7 mouse cellular contexts compared by ENCODE assay signal in genomic region chr7:90456149-90456844, GRCm38 (mm10). TPM values are rescaled to one million over a fixed set of nuclear protein-coding genes. Genes with fewer than 3 reads are reported as not detected.
DNase-seq lines count a peak whose midpoint lies in the region; ATAC-seq and TF ChIP-seq lines count a peak whose summit lies in the region.

No protein-coding gene starts in this region.

- peaks cover 1% of the 10 kb centered on the region; the same call in 1 of the 2 replicates for H3K36me3 ChIP-seq in spleen, adult 2 months (ENCODE audit: control insufficient read depth, insufficient read depth, low read length)
- H3K36me3 ChIP-seq in forebrain, embryonic 12.5 days (replicated peaks): peaks cover 26% of the 10 kb centered on the region
- H3K36me3 ChIP-seq in liver, embryonic 12.5 days: peaks cover 30% of the 10 kb centered on the region

- no peak for TF ChIP-seq POLR2A in spleen, adult 2 months (IDR thresholded peaks at IDR 0.05; ENCODE audit: low read depth, low read length)

- no peak for ATAC-seq in forebrain, embryonic 12.5 days (ENCODE audit: low FRiP score)
- no peak for ATAC-seq in liver, embryonic 12.5 days

- no peak for DNase-seq in spleen, adult 2 months (ENCODE audit: low read depth in 1 of 2, low spot score in 2 of 2)
- no peak for DNase-seq in spleen, postnatal 4 days (ENCODE audit: low spot score in 2 of 2)
- DNase-seq in frontal cortex, postnatal 10 days (ENCODE audit: low spot score in 2 of 2): no peak
- DNase-seq in c-Kit-positive CD71-positive TER-119-positive erythroid progenitor cells, embryonic 14.5 days (ENCODE audit: low spot score): no peak
- no peak for DNase-seq in thymus, postnatal 4 days

- no peaks in the 10 kb centered on the region for H3K9me3 ChIP-seq in forebrain, embryonic 12.5 days
- no peaks in the 10 kb centered on the region for H3K9me3 ChIP-seq in liver, embryonic 12.5 days (replicated peaks)

- no peak overlapping the region for H3K27ac ChIP-seq in spleen, adult 2 months (ENCODE audit: insufficient read depth, low read length)
- H3K27ac ChIP-seq in forebrain, embryonic 12.5 days: peak overlapping the region; percentile 91
- peak overlapping the region; percentile 87 for H3K27ac ChIP-seq in liver, embryonic 12.5 days

- H3K9ac ChIP-seq in forebrain, embryonic 12.5 days: peak overlapping the region; percentile 70
- peak overlapping the region; percentile 75 for H3K9ac ChIP-seq in liver, embryonic 12.5 days

- peaks cover 4% of the 10 kb centered on the region; the same call in 1 of the 2 replicates for H3K4me1 ChIP-seq in spleen, adult 2 months (ENCODE audit: control insufficient read depth, insufficient read depth, insufficient read length)
- peaks cover 12% of the 10 kb centered on the region for H3K4me1 ChIP-seq in forebrain, embryonic 12.5 days
- H3K4me1 ChIP-seq in liver, embryonic 12.5 days: peaks cover 31% of the 10 kb centered on the region

- peak overlapping the region; percentile 59 for H3K4me2 ChIP-seq in forebrain, embryonic 12.5 days
- H3K4me2 ChIP-seq in liver, embryonic 12.5 days: peak overlapping the region; percentile 80

- no peak for TF ChIP-seq CTCF in spleen, adult 2 months (IDR thresholded peaks at IDR 0.05; ENCODE audit: extremely low read depth, insufficient read depth, insufficient read length, insufficient replicate concordance)

- peak overlapping the region; percentile 84; the same call in 1 of the 2 replicates for H3K4me3 ChIP-seq in spleen, adult 2 months (ENCODE audit: extremely low read depth, insufficient read depth, insufficient read length)
- H3K4me3 ChIP-seq in forebrain, embryonic 12.5 days (replicated peaks): peak overlapping the region; percentile 75
- H3K4me3 ChIP-seq in liver, embryonic 12.5 days: peak overlapping the region; percentile 78

- WGBS in spleen, adult 2 months: 22% methylated on average over 7 of the region's 7 CpGs
- 35% methylated on average over 7 of the region's 7 CpGs for WGBS in forebrain, embryonic 12.5 days
- 25% methylated on average over 7 of the region's 7 CpGs for WGBS in liver, embryonic 12.5 days (ENCODE audit: insufficient replicate concordance)

- H3K27me3 ChIP-seq in spleen, adult 2 months (ENCODE audit: control insufficient read depth, insufficient read depth, low read length): no peaks in the 10 kb centered on the region
- peaks cover 8% of the 10 kb centered on the region; the same call in 1 of the 2 replicates for H3K27me3 ChIP-seq in forebrain, embryonic 12.5 days
- H3K27me3 ChIP-seq in liver, embryonic 12.5 days (replicated peaks): no peaks in the 10 kb centered on the region; the same call in 1 of the 2 replicates

RNA-seq across cellular contexts. Expression of gene Tmem126a, which starts 0.7 kb away (rescaled TPM):
- 4.2 and 5.2 TPM in 2 replicates for polyA plus RNA-seq in spleen, adult 2 months (2012; rRNA removed)
- 113 and 119 TPM in 2 replicates for polyA plus RNA-seq in forebrain, embryonic 12.5 days (2016; fragmentation: Nextera tagmentation; extraction: Ambion mirVana)
- 60.2 and 66.9 TPM in 2 replicates for polyA plus RNA-seq in liver, embryonic 12.5 days (2016; fragmentation: Nextera tagmentation; extraction: Ambion mirVana)

RNA-seq across cellular contexts. Expression of gene Crebzf, which starts 13.8 kb away (rescaled TPM):
- 39.4 and 59.1 TPM in 2 replicates for polyA plus RNA-seq in spleen, adult 2 months (2012; rRNA removed)
- polyA plus RNA-seq in forebrain, embryonic 12.5 days (2016; fragmentation: Nextera tagmentation; extraction: Ambion mirVana): 58.3 and 61.5 TPM in 2 replicates
- 33.5 and 34.6 TPM in 2 replicates for polyA plus RNA-seq in liver, embryonic 12.5 days (2016; fragmentation: Nextera tagmentation; extraction: Ambion mirVana)

RNA-seq across cellular contexts. Expression of gene Tmem126b, which starts 19.5 kb away (rescaled TPM):
- polyA plus RNA-seq in spleen, adult 2 months (2012; rRNA removed): 3.5 and 3.9 TPM in 2 replicates
- 33.0 and 36.7 TPM in 2 replicates for polyA plus RNA-seq in forebrain, embryonic 12.5 days (2016; fragmentation: Nextera tagmentation; extraction: Ambion mirVana)
- polyA plus RNA-seq in liver, embryonic 12.5 days (2016; fragmentation: Nextera tagmentation; extraction: Ambion mirVana): 14.0 and 15.7 TPM in 2 replicates

RNA-seq across cellular contexts. Expression of gene Dlg2, which starts 20.2 kb away (rescaled TPM):
- polyA plus RNA-seq in spleen, adult 2 months (2012; rRNA removed): 1.7 and 2.1 TPM in 2 replicates
- 5.9 and 6.5 TPM in 2 replicates for polyA plus RNA-seq in forebrain, embryonic 12.5 days (2016; fragmentation: Nextera tagmentation; extraction: Ambion mirVana)
- polyA plus RNA-seq in liver, embryonic 12.5 days (2016; fragmentation: Nextera tagmentation; extraction: Ambion mirVana): 0.71 and 1.1 TPM in 2 replicates

RNA-seq across cellular contexts. Expression of gene Ccdc89, which starts 29.9 kb away (rescaled TPM):
- not detected in 2 replicates for polyA plus RNA-seq in spleen, adult 2 months (2012; rRNA removed)
- polyA plus RNA-seq in forebrain, embryonic 12.5 days (2016; fragmentation: Nextera tagmentation; extraction: Ambion mirVana): 2.4 and 2.6 TPM in 2 replicates
- 0.26 and 0.41 TPM in 2 replicates for polyA plus RNA-seq in liver, embryonic 12.5 days (2016; fragmentation: Nextera tagmentation; extraction: Ambion mirVana)
